Mouse (Mus musculus) liver, adult 2 months (tissue): ENCODE measurements at regions not wholly inside any gene's neighbourhood (a gene's known extent, or its start where the extent isn't known, plus 50 kb on each side); places are given as distances from the start of the nearest gene placed in this dataset.

Experiments used
- DNase-seq: peaks from one replicate; pipeline ENCODE4 v3.0.0-alpha.2; 2011; ENCODE audit warnings: low read depth, low spot score; ENCODE audit errors: extremely low read depth
- H3K27ac ChIP-seq: fragments of 200-500 bp; replicated peaks from 2 replicates; pipeline ENCODE4 v1.5.1; 2012; ENCODE audit warnings: low read depth, mild to moderate bottlenecking, control low read depth, inconsistent platforms, low read length; ENCODE audit not compliant: insufficient read depth
- H3K27me3 ChIP-seq: fragments of 200-500 bp; 2 replicates; pipeline ENCODE4 v1.6.1; 2012; ENCODE audit warnings: mild to moderate bottlenecking, moderate library complexity, low read length, inconsistent platforms; ENCODE audit not compliant: control insufficient read depth, insufficient read depth
- H3K36me3 ChIP-seq: fragments of 200-500 bp; 2 replicates; pipeline ENCODE4 v1.6.1; 2012; ENCODE audit warnings: low read length, inconsistent platforms; ENCODE audit not compliant: control insufficient read depth, insufficient read depth
- H3K4me1 ChIP-seq: fragments of 200-500 bp; 2 replicates; pipeline ENCODE4 v1.6.1; 2011; ENCODE audit warnings: low read length; ENCODE audit not compliant: control insufficient read depth, insufficient read depth
- H3K4me3 ChIP-seq: fragments of 200-500 bp; 2 replicates; pipeline ENCODE4 v1.5.1; 2011; ENCODE audit warnings: low read depth, mild to moderate bottlenecking, control low read depth, low read length, moderate library complexity; ENCODE audit not compliant: insufficient read depth
- H3K79me2 ChIP-seq: fragments of 200-500 bp; 2 replicates; pipeline ENCODE4 v1.6.1; 2012; ENCODE audit warnings: inconsistent platforms, mild to moderate bottlenecking, low read length, moderate library complexity; ENCODE audit not compliant: control insufficient read depth, insufficient read depth
- H3K9ac ChIP-seq: fragments of 200-500 bp; 2 replicates; pipeline ENCODE4 v1.6.1; 2012; ENCODE audit warnings: low read depth, mild to moderate bottlenecking, control low read depth, inconsistent platforms, low read length
- CTCF ChIP-seq: fragments of 200-500 bp; IDR thresholded peaks from 2 replicates; pipeline ENCODE4 v1.5.1; 2011; ENCODE audit warnings: low read depth, low read length, control low read depth
- POLR2A ChIP-seq: fragments of 200-500 bp; IDR thresholded peaks from 2 replicates; pipeline ENCODE4 v1.6.1; 2011; ENCODE audit warnings: low read length, control low read depth; ENCODE audit not compliant: insufficient read depth; ENCODE audit errors: extremely low read depth
- WGBS: fragments of 180-500 bp; shearing (Covaris S2); methylation state at CpG from one replicate; pipeline ENCODE4 v1.1.7; 2018; 5-methylcytosine and 5-hydroxymethylcytosine counted together

DNA sequence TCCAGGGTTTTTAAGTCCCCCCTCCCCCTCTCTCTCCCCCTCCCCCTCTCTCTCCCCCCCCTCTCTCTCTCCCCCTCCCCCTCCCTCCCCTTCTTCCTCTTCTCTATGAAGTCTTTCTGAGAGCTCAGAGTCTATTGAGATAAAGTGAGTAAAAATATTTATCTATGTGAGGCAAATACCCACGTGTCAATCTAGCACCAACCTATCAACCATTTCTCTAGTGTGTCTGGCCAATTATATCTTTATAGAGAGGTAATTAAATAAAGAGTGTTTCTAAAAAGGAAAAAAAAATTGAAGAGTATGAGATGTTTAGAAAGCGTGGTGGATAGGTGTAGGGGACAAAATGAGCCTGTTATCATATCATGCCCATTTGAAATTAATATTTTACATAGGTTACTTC, 88.0 kb downstream of the 4930426L09Rik start:
- Histone ChIP-seq H3K4me1 (no peaks in the 10 kb centered on the region), H3K79me2 (no peaks in the 10 kb centered on the region), H3K36me3 (no peaks in the 10 kb centered on the region), H3K27ac (no peak overlapping the region), H3K27me3 (no peaks in the 10 kb centered on the region), H3K9ac (no peak overlapping the region), H3K4me3 (no peak overlapping the region)
- TF ChIP-seq CTCF (no peak), POLR2A (no peak)
- no peak for DNase-seq
- WGBS = 54% methylated on average over 2 of the region's 2 CpGs

- no peak for TF ChIP-seq CTCF
- no peak for TF ChIP-seq POLR2A
- Histone ChIP-seq H3K9ac (no peak overlapping the region), H3K27me3 (no peaks in the 10 kb centered on the region), H3K4me3 (no peak overlapping the region), H3K36me3 (no peaks in the 10 kb centered on the region), H3K27ac (no peak overlapping the region), H3K4me1 (no peaks in the 10 kb centered on the region), H3K79me2 (no peaks in the 10 kb centered on the region)
- DNase-seq = no peak
- 65% methylated on average over 6 of the region's 6 CpGs for WGBS
Observed at GRCm38 (mm10) chr2:19086621-19087020, 88.5 kb downstream of the 4930426L09Rik start.

DNA sequence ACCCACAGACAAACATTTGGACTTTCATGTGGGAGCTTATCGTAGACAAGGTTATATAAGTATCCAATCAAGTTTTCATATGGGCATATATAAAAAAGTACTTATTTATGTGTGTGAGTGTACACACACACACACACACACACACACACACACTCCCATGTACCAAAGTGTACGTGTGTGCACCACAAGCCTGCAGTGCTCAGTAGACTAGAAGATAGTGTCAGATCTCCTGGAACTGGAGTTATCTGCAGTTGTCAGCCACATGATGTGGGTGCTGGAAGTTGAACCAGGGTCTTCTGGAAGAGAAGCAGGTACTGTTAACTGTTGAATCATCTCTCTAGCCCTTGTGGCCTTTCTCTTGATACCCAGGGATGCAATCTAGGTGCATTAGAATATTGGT, 99.7 kb upstream of the Armc3 start:
- Histone ChIP-seq H3K4me1 (no peaks in the 10 kb centered on the region), H3K79me2 (no peaks in the 10 kb centered on the region), H3K9ac (no peak overlapping the region), H3K4me3 (no peak overlapping the region), H3K27ac (no peak overlapping the region), H3K27me3 (no peaks in the 10 kb centered on the region), H3K36me3 (no peaks in the 10 kb centered on the region)
- WGBS = 74% methylated on average over 2 of the region's 2 CpGs
- DNase-seq = no peak
- TF ChIP-seq POLR2A = no peak
- no peak for TF ChIP-seq CTCF

GRCm38 (mm10) chr2:19108753-19109152, 90.3 kb upstream of the Armc3 start:
- no peaks in the 10 kb centered on the region for H3K79me2 ChIP-seq
- DNase-seq = no peak
- no peak overlapping the region for H3K27ac ChIP-seq
- no peak overlapping the region for H3K9ac ChIP-seq
- no peak overlapping the region for H3K4me3 ChIP-seq
- no peaks in the 10 kb centered on the region for H3K36me3 ChIP-seq
- TF ChIP-seq CTCF (no peak), POLR2A (no peak)
- no peaks in the 10 kb centered on the region for H3K4me1 ChIP-seq
- H3K27me3 ChIP-seq = no peaks in the 10 kb centered on the region

- 90% methylated on average over 1 of the region's 1 CpGs for WGBS
- H3K27ac ChIP-seq = no peak overlapping the region
- DNase-seq = no peak
- no peak for TF ChIP-seq POLR2A
- TF ChIP-seq CTCF = no peak
- H3K36me3 ChIP-seq = no peaks in the 10 kb centered on the region
- no peak overlapping the region for H3K9ac ChIP-seq
- H3K4me1 ChIP-seq = no peaks in the 10 kb centered on the region
- H3K27me3 ChIP-seq = no peaks in the 10 kb centered on the region
- H3K4me3 ChIP-seq = no peak overlapping the region
- no peaks in the 10 kb centered on the region for H3K79me2 ChIP-seq
Observed at GRCm38 (mm10) chr2:19119871-19120270, 79.2 kb upstream of the Armc3 start.

DNA sequence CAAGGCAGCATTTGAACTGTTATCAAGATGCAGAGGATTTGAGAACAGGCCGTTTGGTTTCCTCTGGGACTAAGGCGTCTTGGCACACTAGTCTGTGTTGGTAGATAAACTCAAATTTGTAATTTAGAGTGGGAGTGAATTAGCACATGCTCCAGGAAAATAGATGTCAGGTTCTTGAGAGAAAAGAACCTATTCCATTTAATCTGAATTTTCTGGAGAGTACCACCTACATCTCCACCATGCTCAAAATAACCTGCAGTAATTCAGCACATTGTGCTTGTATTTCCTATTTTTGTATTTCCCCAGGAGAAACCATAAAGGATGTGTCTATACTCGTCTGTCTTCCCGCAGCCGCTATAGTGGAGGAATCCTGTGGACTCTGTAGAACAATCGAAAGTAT, 66.2 kb upstream of the Armc3 start:
- no peak for TF ChIP-seq CTCF
- TF ChIP-seq POLR2A = no peak
- Histone ChIP-seq H3K36me3 (no peaks in the 10 kb centered on the region), H3K4me1 (no peaks in the 10 kb centered on the region), H3K27ac (no peak overlapping the region), H3K79me2 (no peaks in the 10 kb centered on the region), H3K9ac (no peak overlapping the region), H3K27me3 (no peaks in the 10 kb centered on the region), H3K4me3 (no peak overlapping the region)
- 79% methylated on average over 6 of the region's 6 CpGs for WGBS
- no peak for DNase-seq

- Histone ChIP-seq H3K27ac (no peak overlapping the region), H3K36me3 (no peaks in the 10 kb centered on the region), H3K9ac (no peak overlapping the region), H3K4me1 (no peaks in the 10 kb centered on the region), H3K4me3 (no peak overlapping the region), H3K79me2 (no peaks in the 10 kb centered on the region), H3K27me3 (no peaks in the 10 kb centered on the region)
- DNase-seq = no peak
- TF ChIP-seq POLR2A (no peak), CTCF (no peak)
- WGBS = 54% methylated on average over 2 of the region's 2 CpGs
Observed at GRCm38 (mm10) chr2:19142586-19142985, 56.5 kb upstream of the Armc3 start.
